Mouse (Mus musculus) intestine, embryonic 14.5 days (tissue): Measurements from ENCODE around the gene Srrm2. TPM values are rescaled to one million over a fixed set of nuclear protein-coding genes. Genes with fewer than 3 reads are reported as not detected.

Experiments
- ATAC-seq: fragments of 200-750 bp; cut with Nextera tagmentation; replicated peaks from 2 replicates; pipeline ENCODE4 v1.8.0; 2017; ENCODE audit warnings: low read depth, moderate number of reproducible peaks, moderate TSS enrichment, moderate library complexity; ENCODE audit not compliant: low FRiP score, low TSS enrichment
- DNase-seq: peaks from one replicate; pipeline ENCODE4 v3.0.0-alpha.2; 2018; ENCODE audit warnings: low spot score
- H3K27ac ChIP-seq: fragments of 300-500 bp; sonication (generic); 2 replicates; pipeline ENCODE4 v1.5.1; 2014; ENCODE audit warnings: low read depth, mild to moderate bottlenecking, control low read depth
- H3K27me3 ChIP-seq: fragments of 300-500 bp; sonication (generic); replicated peaks from 2 replicates; pipeline ENCODE4 v1.6.1; 2014; ENCODE audit warnings: low read length, control low read depth; ENCODE audit not compliant: control insufficient read depth, insufficient read depth
- H3K36me3 ChIP-seq: fragments of 300-500 bp; sonication (generic); 2 replicates; pipeline ENCODE4 v1.6.1; 2014; ENCODE audit warnings: low read length, control low read depth; ENCODE audit not compliant: control insufficient read depth, insufficient read depth
- H3K4me1 ChIP-seq: fragments of 300-500 bp; sonication (generic); replicated peaks from 2 replicates; pipeline ENCODE4 v1.6.1; 2014; ENCODE audit warnings: low read length, control low read depth, mixed read lengths; ENCODE audit not compliant: control insufficient read depth, insufficient read depth
- H3K4me2 ChIP-seq: fragments of 300-500 bp; sonication (generic); 2 replicates; pipeline ENCODE4 v1.6.1; 2014; ENCODE audit warnings: low read length
- H3K4me3 ChIP-seq: fragments of 300-500 bp; sonication (generic); 2 replicates; pipeline ENCODE4 v1.5.1; 2014; ENCODE audit warnings: low read depth, low read length, control low read depth, mixed read lengths
- H3K9ac ChIP-seq: fragments of 300-500 bp; sonication (generic); 2 replicates; pipeline ENCODE4 v1.6.1; 2014; ENCODE audit warnings: mild to moderate bottlenecking, low read length
- H3K9me3 ChIP-seq: fragments of 300-500 bp; sonication (generic); 2 replicates; pipeline ENCODE4 v1.6.1; 2016; ENCODE audit warnings: low read length, control low read depth; ENCODE audit not compliant: control insufficient read depth
- WGBS: fragments of 180-500 bp; shearing (Covaris S2); extraction: QIAGEN DNeasy Blood & Tissue Kit; methylation state at CpG from one replicate; pipeline ENCODE4 v1.1.7; 2014; 5-methylcytosine and 5-hydroxymethylcytosine counted together
- polyA plus RNA-seq: library from polyadenylated mRNA; unstranded; fragments of >200 nt; fragmentation: Nextera tagmentation; extraction: Ambion mirVana; gene quantifications from 2 replicates; pipeline ENCODE4 v1.2.1, GENCODE M21; 2014

Srrm2 gene
- polyA plus RNA-seq, 1 experiment from 2014 or later = 452 TPM

DNA sequence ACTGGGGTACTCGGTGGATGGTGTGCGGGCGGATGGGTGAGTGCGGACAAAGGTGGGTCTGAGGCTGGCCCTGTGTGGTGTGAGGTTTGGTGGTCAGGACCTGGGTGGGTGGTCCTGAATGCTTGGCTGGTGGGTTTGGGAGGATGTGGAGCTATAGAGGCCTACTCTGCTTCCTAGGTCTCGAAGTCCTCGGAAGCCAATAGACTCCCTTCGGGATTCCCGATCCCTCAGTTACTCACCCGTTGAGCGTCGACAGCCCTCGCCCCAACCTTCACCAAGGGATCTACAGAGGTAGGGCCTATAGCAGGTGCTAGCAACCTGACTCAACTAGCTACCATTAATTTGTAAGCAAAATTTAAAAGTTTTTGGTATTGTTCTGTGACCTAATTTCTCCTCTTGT is 33.3 kb downstream of the Srrm2 start:
- Histone ChIP-seq H3K9ac (no peak overlapping the region), H3K4me1 (peaks cover 13% of the 10 kb centered on the region), H3K36me3 (peaks cover 88% of the 10 kb centered on the region), H3K27ac (no peak overlapping the region), H3K4me3 (no peak overlapping the region), H3K27me3 (no peaks in the 10 kb centered on the region), H3K4me2 (no peak overlapping the region), H3K9me3 (peaks cover 12% of the 10 kb centered on the region)
- ATAC-seq (peak; percentile 32; the same call in 1 of the 2 replicates), DNase-seq (no peak)
- WGBS = 92% methylated on average over 12 of the region's 12 CpGs

DNA sequence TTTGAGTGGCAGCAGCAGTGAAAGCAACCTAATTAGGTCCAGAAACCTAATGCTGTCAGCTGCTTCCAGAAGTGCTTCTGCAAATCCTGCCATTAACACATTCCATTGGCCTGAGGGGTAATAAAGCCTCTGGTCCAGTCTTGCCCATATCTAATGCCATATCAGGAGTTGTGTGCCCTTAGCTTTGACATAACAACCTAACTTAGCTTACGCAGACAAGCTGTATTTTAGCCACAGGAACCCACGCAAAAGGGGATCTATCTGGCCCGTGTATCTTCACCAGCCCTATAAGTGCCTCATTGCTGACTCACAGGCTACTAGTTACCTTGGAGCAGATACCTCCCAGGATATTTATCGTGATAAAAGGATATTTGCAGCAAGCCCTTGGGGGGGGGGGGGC is 35.3 kb downstream of the Srrm2 start:
- H3K36me3 ChIP-seq = peaks cover 68% of the 10 kb centered on the region

DNA sequence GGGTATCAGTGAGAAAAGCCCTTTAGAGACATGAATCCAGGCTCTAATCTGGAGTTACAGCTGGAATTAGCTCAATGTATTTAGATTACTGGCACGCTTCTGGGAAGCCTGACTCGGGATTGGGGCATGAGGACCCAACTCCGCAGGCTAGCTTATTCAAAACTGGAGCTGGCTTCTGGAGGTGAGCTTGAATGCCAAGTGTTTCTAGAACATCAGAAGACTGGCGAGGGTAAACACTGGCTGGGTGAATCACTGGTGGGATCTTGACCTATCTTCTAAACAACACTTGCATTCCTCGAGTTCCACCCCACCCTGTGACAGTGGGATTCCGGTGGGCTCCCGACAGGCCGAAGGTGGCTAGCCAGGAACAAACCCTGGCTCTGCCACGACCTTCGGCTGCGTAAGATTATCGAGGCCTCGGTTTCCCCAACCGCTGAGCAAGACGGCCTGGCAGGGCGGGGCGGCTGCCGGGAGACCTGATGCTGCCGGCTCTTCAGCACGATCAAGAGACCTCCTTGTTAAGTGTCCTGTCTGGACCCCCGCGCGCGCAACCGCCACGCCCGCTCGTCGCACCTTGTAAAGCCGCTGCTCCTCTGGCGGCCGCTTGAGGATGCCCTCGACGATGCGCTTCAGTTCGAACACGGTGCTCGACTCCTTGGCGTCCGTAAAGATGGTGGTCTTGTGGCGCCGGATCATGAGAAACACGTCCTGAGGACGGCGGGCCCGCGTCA is 38.1 kb downstream of the Srrm2 start:
- Histone ChIP-seq H3K4me1 (peaks cover 17% of the 10 kb centered on the region), H3K27me3 (0 out of 2 replicates have a peak, but pooled peaks cover 11% of the 10 kb centered on the region), H3K9ac (peak overlapping the region; percentile 86), H3K36me3 (peaks cover 39% of the 10 kb centered on the region), H3K27ac (peak overlapping the region; percentile 87), H3K4me3 (peak overlapping the region; percentile 92), H3K9me3 (0 out of 2 replicates have a peak, but pooled peaks cover 2% of the 10 kb centered on the region), H3K4me2 (peak overlapping the region; percentile 88)
- peak; percentile 70 for ATAC-seq
- no peak for DNase-seq
- WGBS = under 1% methylated on average over 46 of the region's 47 CpGs

More for the DNA sequence above, 35.3 kb downstream of the Srrm2 start:
- no peak overlapping the region for H3K27ac ChIP-seq
- H3K4me1 ChIP-seq = peaks cover 17% of the 10 kb centered on the region
- ATAC-seq (no peak), DNase-seq (no peak)
- no peak overlapping the region for H3K9ac ChIP-seq
- H3K27me3 ChIP-seq = no peaks in the 10 kb centered on the region
- 83% methylated on average over 4 of the region's 4 CpGs for WGBS
- no peak overlapping the region for H3K4me3 ChIP-seq
- 0 out of 2 replicates have a peak, but pooled peaks cover 2% of the 10 kb centered on the region for H3K9me3 ChIP-seq
- H3K4me2 ChIP-seq = no peak overlapping the region

DNA sequence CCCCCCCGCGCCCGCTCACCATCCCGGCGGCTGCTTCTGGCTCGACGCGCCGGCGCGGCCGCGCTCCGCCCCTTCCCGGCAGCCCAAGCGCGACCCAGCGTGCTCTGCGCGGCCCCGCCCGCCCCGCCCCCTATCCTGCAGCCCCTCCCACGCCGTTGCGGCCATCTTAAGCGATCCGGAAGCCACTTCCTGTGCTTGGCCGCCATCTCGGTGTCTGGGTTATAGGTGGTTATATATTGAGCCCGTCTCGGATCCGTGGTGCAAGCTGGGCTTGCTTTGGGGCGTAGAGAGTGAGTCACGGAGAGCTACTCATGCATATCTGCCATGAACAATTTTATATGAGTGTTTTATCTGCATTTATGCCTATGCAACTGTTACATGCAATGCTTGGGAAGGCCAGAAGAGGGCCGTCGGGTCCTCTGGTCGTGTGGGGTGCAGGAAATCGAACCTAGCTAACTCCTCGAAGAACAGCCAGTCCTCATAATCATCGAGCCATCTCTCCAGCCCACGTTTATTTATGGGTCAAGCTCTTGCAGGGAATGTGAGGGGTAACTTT is 38.8 kb downstream of the Srrm2 start, which contains the start of gene Elob:
Gene Elob (minus strand): TSS at position 73 of the 556 bp plus-strand sequence.
- DNase-seq = peak; percentile 92
- Histone ChIP-seq H3K9me3 (0 out of 2 replicates have a peak, but pooled peaks cover 2% of the 10 kb centered on the region), H3K4me2 (peak within 1 kb of the TSS; percentile 88), H3K4me1 (peaks cover 17% of the 10 kb centered on the region), H3K36me3 (peaks cover 32% of the 10 kb centered on the region), H3K27ac (peak within 1 kb of the TSS; percentile 87), H3K27me3 (0 out of 2 replicates have a peak, but pooled peaks cover 11% of the 10 kb centered on the region), H3K9ac (peak within 1 kb of the TSS; percentile 86), H3K4me3 (peak within 1 kb of the TSS; percentile 92)
- under 1% methylated on average over 28 of the region's 42 CpGs for WGBS
- peak; percentile 95 for ATAC-seq

DNA sequence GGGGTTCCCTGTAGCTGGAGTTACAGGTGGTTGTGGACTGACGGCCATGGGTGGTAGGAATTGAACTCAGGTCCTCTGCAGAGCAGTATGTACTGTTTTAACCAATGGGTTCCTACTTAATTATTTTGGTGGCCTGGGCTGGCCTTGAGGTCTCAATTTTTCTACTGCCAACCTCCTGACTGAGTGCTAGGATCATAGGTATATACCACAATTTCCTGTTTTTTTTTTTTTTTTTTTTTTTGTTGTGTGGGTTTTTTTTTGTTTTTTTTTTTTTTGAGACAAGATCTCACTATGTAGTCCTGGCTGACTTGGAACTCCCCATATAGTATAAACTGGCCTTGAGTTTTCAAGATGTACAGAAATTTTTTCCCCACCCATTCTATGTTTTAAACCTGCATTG is 40.9 kb downstream of the Srrm2 start:
- Histone ChIP-seq H3K9me3 (0 out of 2 replicates have a peak, but pooled peaks cover 2% of the 10 kb centered on the region), H3K4me2 (no peak overlapping the region), H3K4me3 (no peak overlapping the region), H3K4me1 (peaks cover 17% of the 10 kb centered on the region), H3K9ac (no peak overlapping the region), H3K27ac (no peak overlapping the region), H3K27me3 (0 out of 2 replicates have a peak, but pooled peaks cover 11% of the 10 kb centered on the region), H3K36me3 (peaks cover 12% of the 10 kb centered on the region)
- 97% methylated on average over 1 of the region's 1 CpGs for WGBS
- DNase-seq = no peak
- no peak for ATAC-seq

DNA sequence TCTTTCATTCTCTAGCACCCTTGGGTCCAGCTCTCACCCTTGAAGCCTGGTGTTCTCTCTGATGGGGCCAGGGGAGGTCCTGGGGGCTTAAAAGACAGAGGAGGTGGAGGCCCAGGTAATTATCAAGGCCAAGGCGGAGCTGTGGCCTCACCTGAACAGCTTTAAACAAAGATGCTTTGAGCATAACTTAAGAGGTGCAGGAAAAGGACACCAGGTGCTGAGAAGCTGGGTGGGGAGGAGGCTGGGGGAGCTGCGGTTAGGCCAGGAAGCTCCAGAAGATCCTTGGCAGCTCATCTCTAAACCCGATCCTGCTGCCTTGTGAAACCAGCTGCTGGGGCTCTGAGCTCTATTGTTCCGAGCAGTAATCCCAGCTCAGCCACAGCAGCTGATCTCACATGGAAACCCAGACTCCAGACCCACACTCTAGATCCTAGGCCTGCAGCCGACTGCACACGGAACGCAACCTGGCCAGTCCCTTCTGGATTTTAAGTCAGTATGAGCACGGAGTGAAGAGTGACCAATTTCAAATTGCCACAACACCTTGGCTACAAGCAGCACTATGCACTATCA is 45.8 kb downstream of the Srrm2 start, which contains the start of gene Prss33:
Gene Prss33 (minus strand): TSS at position 51 of the 570 bp plus-strand sequence.
- WGBS = 70% methylated on average over 8 of the region's 8 CpGs
- DNase-seq (no peak), ATAC-seq (no peak)
- Histone ChIP-seq H3K9me3 (no peaks in the 10 kb centered on the region), H3K4me2 (no peak within 1 kb of the TSS), H3K4me1 (no peaks in the 10 kb centered on the region), H3K27ac (no peak within 1 kb of the TSS), H3K9ac (no peak within 1 kb of the TSS), H3K4me3 (no peak within 1 kb of the TSS), H3K36me3 (no peaks in the 10 kb centered on the region), H3K27me3 (0 out of 2 replicates have a peak, but pooled peaks cover 7% of the 10 kb centered on the region)

DNA sequence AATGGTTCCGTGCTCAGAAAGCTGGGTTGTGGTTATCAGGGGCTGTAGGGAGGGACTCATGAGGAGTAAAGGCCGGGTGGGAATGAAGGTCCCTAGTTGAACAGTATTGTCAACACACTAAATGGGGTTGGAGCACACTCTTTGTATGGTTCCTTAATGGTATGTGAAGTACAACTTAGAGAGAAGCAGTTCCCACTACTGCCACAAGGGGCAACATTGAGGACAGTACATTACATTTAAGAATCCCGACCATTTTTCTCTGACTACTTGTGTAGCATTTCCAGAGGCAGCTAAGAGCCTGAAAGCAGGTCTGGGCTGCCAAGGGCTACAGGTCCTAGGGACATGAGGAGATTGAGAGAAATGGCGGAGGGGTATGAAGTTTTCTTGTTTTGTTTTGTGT is 50.8 kb downstream of the Srrm2 start:
- H3K27ac ChIP-seq = no peak overlapping the region
- H3K27me3 ChIP-seq = no peaks in the 10 kb centered on the region
- no peak overlapping the region for H3K9ac ChIP-seq
- H3K4me2 ChIP-seq = no peak overlapping the region
- no peak overlapping the region for H3K4me3 ChIP-seq
- 26% methylated on average over 4 of the region's 4 CpGs for WGBS
- ATAC-seq (no peak), DNase-seq (peak; percentile 76)
- H3K36me3 ChIP-seq = no peaks in the 10 kb centered on the region
- H3K4me1 ChIP-seq = no peaks in the 10 kb centered on the region
- H3K9me3 ChIP-seq = no peaks in the 10 kb centered on the region

DNA sequence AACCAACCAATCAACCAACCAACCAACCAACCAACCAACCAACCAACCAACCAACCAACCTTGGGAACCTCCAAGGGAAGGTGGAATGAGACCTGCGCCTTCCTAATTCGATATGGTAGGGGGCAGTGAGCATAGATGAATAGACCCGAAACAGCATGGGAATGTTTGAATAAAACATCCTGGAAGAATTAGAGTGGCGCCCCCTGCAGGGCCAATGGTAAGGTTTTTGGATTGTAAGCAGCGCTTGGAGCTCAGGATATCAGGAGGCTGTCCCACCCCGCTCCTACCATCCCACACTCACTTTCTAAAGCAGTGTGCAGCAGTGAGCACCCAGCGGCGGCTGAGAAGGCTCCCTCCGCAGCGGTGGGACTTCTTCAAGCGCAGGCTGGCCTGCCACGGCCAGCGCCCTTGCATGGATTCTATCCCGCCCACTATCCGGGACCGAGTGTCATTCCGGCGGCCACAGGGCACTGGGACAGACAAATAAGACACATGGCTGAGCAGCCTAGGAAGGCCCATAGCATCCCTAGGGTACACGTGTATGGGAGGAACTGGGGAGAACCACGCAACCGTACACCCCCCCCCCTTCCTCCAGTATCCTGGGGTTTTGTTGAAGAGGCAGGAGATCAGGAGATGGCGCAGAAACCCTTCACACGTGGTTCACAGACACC is 52.9 kb downstream of the Srrm2 start:
- Histone ChIP-seq H3K4me1 (no peaks in the 10 kb centered on the region), H3K27ac (no peak overlapping the region), H3K9ac (no peak overlapping the region), H3K36me3 (no peaks in the 10 kb centered on the region), H3K27me3 (no peaks in the 10 kb centered on the region), H3K4me2 (peak overlapping the region; percentile 35; the same call in 1 of the 2 replicates), H3K9me3 (no peaks in the 10 kb centered on the region), H3K4me3 (no peak overlapping the region)
- ATAC-seq = 0 out of 2 replicates have a peak, but pooled peaks have one; percentile 32
- 48% methylated on average over 23 of the region's 23 CpGs for WGBS
- no peak for DNase-seq
